Mouse (Mus musculus) kidney, adult 10 weeks (tissue): ENCODE results near the gene Capg. TPM values are rescaled to one million over a fixed set of nuclear protein-coding genes. Genes with fewer than 3 reads are reported as not detected.

Source experiments
- polyA plus RNA-seq: library from polyadenylated mRNA; stranded (reverse); fragments of 350-450 nt; fragmentation: Illumina TruSeq; extraction: RNeasy Lipid Tissue Mini Kit (QIAGEN cat#74804); gene quantifications from one replicate; pipeline ENCODE4 v1.2.3, GENCODE M21; 2014; ENCODE audit warnings: low read depth, low replicate concordance

Gene Capg
- 1.1 TPM for polyA plus RNA-seq

DNA sequence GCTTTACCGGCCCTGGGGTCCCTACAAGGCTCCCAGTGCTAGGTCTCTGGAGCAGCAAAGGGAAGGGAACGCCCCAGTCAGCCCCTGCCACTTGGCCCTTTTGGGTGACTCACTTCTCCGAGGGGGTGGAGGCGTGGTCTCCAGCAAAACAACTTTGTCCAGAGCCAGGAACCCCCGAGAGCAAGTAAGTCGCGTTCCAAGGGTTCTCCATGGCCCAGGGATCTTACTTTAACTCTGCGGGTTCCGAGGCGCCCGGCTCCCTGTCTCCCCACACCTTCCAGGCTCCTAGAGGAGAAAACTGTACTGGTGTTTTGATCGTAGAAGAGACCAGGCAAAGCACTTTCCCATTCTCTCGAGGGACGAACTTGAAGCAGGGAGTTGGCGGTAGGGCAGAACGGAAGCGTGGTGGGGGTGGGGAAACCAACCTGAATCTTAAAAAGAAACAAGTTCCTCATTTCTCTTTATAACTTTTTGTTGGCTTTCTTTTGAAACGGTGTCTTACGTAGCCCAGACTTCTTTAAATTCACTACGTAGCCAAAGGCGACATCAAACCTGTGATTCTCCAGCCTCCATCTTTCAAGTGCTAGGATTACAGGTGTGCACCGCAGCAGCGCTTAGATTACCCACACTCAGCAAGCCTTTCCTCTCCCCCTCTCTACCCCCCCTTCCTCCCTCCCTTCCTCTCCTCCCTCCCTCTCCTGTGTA lies at the start of gene Capg:
Gene Capg (plus strand): TSS at position 109 of the 705 bp plus-strand sequence.

DNA sequence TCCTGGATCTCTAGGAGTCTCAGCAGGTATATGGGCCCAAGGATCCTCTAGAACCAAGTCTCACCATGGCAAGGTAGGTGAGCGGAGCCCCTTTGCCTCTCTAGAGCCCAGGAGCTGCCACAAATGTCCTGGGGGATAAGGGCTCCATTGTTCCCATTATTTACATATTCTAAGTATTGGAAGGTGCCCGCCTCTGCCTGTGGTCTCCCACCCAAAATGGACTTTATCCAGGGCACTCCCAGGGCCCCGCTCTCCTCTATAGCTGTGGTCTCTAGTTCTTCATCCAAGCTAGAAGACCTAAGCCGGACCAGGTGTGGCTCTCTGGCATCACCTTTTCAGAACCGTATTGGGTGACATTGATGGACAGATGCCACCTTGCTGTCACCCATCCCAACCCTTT lies 22.6 kb upstream of the Capg start, which contains the start of gene Sh2d6:
Gene Sh2d6 (minus strand): TSS at position 101 of the 400 bp plus-strand sequence.

DNA sequence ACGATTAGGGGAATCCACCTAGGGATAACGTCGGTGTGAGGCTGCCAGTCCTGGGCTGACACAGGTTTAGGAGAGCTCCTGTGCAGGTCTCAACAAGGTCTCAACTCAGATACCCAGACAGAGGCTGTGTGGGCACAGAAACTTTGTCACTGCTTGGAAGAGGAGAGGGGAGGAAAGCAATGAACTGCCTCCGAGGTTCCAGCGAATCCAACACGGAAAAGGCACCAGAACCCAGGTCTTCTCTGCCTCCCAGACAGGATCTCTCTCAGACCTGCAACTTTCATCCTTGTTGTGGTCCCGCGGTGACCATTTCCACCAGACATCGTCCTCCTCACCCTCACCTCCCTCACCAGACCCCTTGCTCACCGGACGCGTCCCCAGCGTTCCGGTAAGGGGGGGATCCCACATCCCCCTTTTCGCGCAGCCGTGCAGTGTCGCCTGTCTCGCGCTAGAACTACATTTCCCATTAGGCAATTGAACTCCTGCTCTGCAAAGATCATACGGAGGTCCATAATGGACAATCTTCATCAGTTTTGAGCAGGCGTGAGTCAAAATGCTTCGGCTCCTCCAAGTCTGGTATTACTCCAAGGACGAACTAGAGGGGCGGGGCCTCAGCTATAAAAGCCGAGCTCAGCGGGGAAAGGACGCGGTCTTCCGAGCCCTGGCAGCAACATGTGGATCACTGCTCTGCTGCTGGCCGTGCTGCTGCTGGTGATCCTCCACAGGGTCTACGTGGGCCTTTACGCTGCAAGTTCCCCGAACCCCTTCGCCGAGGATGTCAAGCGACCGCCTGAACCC lies 54.0 kb downstream of the Capg start, which contains the start of the genes Elmod3 and Retsat:
Gene Elmod3 (minus strand): TSS at position 458 of the 798 bp plus-strand sequence.
Gene Retsat (plus strand): TSS at position 520 of the 798 bp plus-strand sequence.

Other genes starting within 250 kb of the Capg start
- not detected for gene Sftpb, start 239.8 kb upstream of the Capg start, polyA plus RNA-seq
- 36.5 TPM for gene Usp39, start 199.2 kb upstream of the Capg start, polyA plus RNA-seq
- 32.9 TPM for gene 0610030E20Rik, start 197.1 kb upstream of the Capg start, polyA plus RNA-seq
- gene Tmem150a, start 188.9 kb upstream of the Capg start, polyA plus RNA-seq: 2.9 TPM
- gene Rnf181, start 177.4 kb upstream of the Capg start, polyA plus RNA-seq: 376 TPM
- 0.53 TPM for gene Vamp5, start 163.9 kb upstream of the Capg start, polyA plus RNA-seq
- gene Vamp8, start 153.7 kb upstream of the Capg start, polyA plus RNA-seq: 120 TPM
- 15.2 TPM for gene Ggcx, start 130.1 kb upstream of the Capg start, polyA plus RNA-seq
- 592 TPM for gene Mat2a, start 104.8 kb upstream of the Capg start, polyA plus RNA-seq
- gene Sh2d6, start 22.7 kb upstream of the Capg start, polyA plus RNA-seq: not detected
- gene Elmod3, start 54.0 kb downstream of the Capg start, polyA plus RNA-seq: 10.3 TPM
- gene Retsat, start 54.1 kb downstream of the Capg start, polyA plus RNA-seq: 55.2 TPM
- gene Tgoln1, start 72.6 kb downstream of the Capg start, polyA plus RNA-seq: 515 TPM
- 1.2 TPM for gene Tcf7l1, start 244.9 kb downstream of the Capg start, polyA plus RNA-seq